Mouse (Mus musculus) MN1 (cell line): ENCODE measurements at regions not wholly inside any gene's neighbourhood (a gene's known extent, or its start where the extent isn't known, plus 50 kb on each side); places are given as distances from the start of the nearest gene placed in this dataset.

Experiments
- DNase-seq: peaks from one replicate; pipeline ENCODE4 v3.0.0-alpha.2; 2016; ENCODE audit warnings: low spot score

DNA sequence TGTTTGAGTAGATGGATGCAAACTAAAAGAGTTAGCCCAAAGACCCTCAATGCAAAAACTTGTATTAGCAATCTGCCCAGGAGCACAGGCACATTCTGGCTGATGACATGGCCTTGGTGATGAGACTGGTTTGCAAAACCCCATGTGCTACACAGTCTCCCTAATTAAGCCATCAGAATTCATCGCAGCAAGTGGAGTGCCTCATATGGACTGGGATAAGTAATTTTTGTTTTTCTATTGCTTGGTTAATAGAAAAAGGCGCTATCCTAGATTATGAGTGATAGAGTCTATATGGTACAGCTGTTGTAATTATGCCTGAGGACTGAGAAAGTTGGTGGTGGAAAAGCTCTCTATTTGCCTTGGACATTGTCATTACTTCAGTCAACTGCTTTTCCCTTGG, 155.2 kb upstream of the Robo1 start:
- no peak for DNase-seq

- no peak for DNase-seq
Measured at GRCm38 (mm10) chr16:72157913-72158312, 150.2 kb upstream of the Robo1 start.

DNA sequence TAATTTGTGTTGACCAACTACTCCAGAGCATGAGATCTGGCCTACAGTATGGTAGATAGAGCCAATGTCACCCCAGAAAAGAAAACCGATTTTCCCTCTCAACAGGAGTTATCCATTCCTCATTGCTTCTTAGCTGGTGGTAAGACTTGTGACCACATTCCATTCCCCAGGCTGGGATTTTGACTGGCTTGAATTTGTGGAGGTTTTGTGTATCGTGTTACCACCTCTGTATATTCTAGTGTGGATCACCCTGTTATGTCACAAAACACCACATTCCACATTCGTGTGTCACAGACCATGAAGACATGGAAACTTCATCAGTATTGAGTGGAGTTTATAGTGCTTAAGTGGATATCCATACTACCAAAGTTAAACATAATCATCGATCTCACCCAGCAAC, 148.7 kb upstream of the Robo1 start:
- no peak for DNase-seq

DNA sequence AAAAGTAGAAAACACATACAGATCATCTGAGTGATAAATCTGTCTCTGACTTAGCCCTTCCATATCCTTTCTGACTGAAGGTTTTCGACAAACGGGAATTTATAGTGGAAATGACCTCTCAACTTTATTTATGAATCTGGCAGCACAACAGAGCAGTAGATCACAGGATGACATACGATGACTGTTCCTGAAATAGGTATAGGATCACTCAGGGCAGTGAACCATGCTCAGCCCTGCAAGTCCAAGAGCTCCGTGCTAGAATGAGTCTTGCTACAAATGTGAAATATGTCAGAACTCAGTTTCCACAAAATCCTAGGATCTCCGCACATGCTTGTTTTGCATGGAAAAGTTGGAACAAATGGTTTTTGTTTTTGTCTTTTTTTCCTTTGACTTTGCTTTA, 132.4 kb upstream of the Robo1 start:
- no peak for DNase-seq

- DNase-seq = no peak
Measured at GRCm38 (mm10) chr16:72194320-72194719, 113.8 kb upstream of the Robo1 start.

DNA sequence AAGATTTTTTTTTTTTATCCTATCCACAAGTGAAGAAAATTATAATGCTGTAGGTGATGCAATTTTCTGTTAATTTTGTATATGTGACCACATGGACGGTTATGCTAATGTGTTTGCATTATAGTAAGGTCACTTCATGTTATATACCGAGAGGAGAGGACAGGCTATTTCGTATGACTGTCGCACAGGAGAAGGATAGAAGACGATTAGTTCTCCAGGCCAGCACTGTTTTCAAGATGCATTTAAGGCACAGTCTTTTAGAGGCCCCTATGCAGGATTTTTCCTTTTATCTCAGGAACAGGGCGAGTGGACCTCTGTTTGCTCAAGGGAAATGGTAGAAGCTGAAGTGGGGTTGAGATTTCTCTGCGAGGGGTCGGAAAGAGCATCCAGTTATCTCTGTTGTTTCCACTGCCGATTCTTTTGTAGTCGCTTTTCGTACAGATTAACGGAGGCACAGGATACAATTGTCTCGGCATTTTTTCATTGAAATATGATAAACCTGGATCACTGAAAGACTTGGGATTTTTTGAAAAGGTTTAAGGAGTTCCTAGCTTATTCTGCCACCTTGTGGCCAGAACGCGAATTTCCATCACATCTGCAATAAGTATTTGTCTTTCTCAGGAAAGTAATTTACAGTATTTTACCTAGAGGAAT, 92.6 kb upstream of the Robo1 start:
- peak; percentile 9 for DNase-seq

DNA sequence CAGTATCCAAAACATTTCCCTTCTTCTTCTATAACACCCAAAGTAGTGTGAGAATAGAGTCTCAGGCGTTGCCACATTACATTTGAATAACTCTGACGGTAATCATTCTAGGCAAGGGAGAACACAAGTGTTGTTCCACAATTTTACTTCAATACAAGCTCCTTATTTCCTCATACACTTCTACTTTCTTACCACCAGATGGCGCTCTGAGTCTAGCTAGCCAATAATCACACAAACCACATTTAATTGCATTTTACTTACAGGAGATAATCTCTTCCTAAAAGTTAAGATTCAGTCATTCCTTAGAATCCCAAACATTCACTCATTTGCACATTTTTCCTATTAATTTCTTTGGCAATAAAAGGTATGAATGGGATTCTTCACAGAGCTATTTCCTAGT, 90.1 kb upstream of the Robo1 start:
- DNase-seq = no peak

- no peak for DNase-seq
Measured at GRCm38 (mm10) chr16:72221912-72222502, 86.1 kb upstream of the Robo1 start.

GRCm38 (mm10) chr16:72223860-72224259, 84.2 kb upstream of the Robo1 start:
- no peak for DNase-seq

GRCm38 (mm10) chr16:72225157-72225880, 82.8 kb upstream of the Robo1 start:
- no peak for DNase-seq

DNA sequence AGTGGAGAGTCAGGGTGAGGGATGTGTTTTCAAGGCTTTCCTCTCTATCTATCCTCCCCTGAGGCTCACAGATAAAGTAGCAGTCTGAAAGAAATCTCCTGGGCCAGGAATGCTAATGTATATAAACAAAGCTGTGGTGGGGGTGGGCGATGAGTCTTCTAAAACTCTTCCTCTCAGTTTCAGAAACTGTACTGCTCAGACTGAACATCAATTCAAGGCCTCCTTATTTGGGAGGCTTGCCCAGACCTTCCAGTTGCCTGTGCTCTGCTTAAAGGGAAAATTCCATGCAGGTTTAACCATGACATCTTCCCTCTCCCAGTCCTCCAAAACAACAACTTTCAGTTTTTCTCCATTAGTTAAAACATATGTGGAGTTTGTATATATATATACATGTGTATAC, 73.7 kb upstream of the Robo1 start:
- DNase-seq = no peak

- no peak for DNase-seq
Measured at GRCm38 (mm10) chr16:72239631-72240030, 68.5 kb upstream of the Robo1 start.

DNA sequence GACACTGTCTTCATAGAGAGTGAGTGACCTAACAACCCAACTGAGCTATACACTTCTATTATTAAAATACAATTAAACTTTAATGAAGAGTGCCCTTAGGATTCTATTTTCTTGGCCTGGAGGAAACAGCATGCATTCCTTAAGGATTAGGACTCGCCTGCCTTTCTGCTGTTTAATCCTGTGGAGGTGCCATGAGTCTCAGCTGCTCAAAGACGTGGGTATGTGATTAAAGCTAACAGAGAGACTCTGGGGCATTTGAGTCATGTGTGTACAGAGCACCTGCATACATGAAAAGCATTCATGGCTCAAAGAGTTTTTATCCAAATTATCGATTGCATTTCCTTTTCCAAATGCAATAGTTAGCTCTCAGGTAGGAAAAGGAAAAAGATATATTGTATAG, 51.7 kb upstream of the Robo1 start:
- DNase-seq = no peak
